Mouse (Mus musculus): ENCODE results near the gene Xrcc1. TPM values are rescaled to one million over a fixed set of nuclear protein-coding genes. Genes with fewer than 3 reads are reported as not detected.
"Not testable (repeated sequence)": the region's sequence is repeated elsewhere in the genome, so short reads cannot be mapped to it uniquely, and the experiment has no call there.

Gene Xrcc1
- total and polyA plus RNA-seq, 2 experiments from 2014 or later: 45.1 to 50.8 TPM

- not testable (repeated sequence) for H3K27me3 ChIP-seq (ENCODE audit: insufficient read depth, low read length); H3K4me1 ChIP-seq (ENCODE audit: insufficient read depth, low read length); H3K36me3 ChIP-seq (ENCODE audit: insufficient read depth, low read length); H3K9me3 ChIP-seq (ENCODE audit: low read length); H3K4me2 ChIP-seq (ENCODE audit: low read depth, low read length); H3K9ac ChIP-seq (replicated peaks; ENCODE audit: low read length); H3K4me3 ChIP-seq (ENCODE audit: low read length); H3K27ac ChIP-seq
- peak; percentile 31 for ATAC-seq
- peak; percentile 74 for DNase-seq (ENCODE audit: low spot score)
- WGBS: 65% methylated on average over 8 of the region's 8 CpGs
- peak; percentile 58 for TF ChIP-seq CTCF (IDR thresholded peaks at IDR 0.05; ENCODE audit: low read depth)
Observed at GRCm38 (mm10) chr7:24516319-24516718, 29.8 kb upstream of the Xrcc1 start.

- H3K4me3 ChIP-seq (ENCODE audit: low read length): no peak overlapping the region
- H3K27ac ChIP-seq: peak overlapping the region; percentile 32; the same call in 1 of the 2 replicates
- H3K36me3 ChIP-seq (ENCODE audit: insufficient read depth, low read length): no peaks in the 10 kb centered on the region
- WGBS: 37% methylated on average over 5 of the region's 5 CpGs
- H3K27me3 ChIP-seq (ENCODE audit: insufficient read depth, low read length): no peaks in the 10 kb centered on the region
- DNase-seq (ENCODE audit: low spot score) (no peak), ATAC-seq (no peak)
- no peak overlapping the region for H3K4me2 ChIP-seq (ENCODE audit: low read depth, low read length)
- H3K4me1 ChIP-seq (ENCODE audit: insufficient read depth, low read length): no peaks in the 10 kb centered on the region
- H3K9ac ChIP-seq (replicated peaks; ENCODE audit: low read length): no peak overlapping the region
- no peak for TF ChIP-seq CTCF (IDR thresholded peaks at IDR 0.05; ENCODE audit: low read depth)
- H3K9me3 ChIP-seq (ENCODE audit: low read length): no peaks in the 10 kb centered on the region
Observed at GRCm38 (mm10) chr7:24517077-24517476, 29.0 kb upstream of the Xrcc1 start.

GRCm38 (mm10) chr7:24517654-24518053 is 28.4 kb upstream of the Xrcc1 start:
- peak; percentile 48 for ATAC-seq
- WGBS: 34% methylated on average over 6 of the region's 6 CpGs

GRCm38 (mm10) chr7:24519130-24519529 is 27.0 kb upstream of the Xrcc1 start:
- no peak for TF ChIP-seq CTCF (IDR thresholded peaks at IDR 0.05; ENCODE audit: low read depth)
- H3K9ac ChIP-seq (replicated peaks; ENCODE audit: low read length): no peak overlapping the region
- DNase-seq (ENCODE audit: low spot score) (no peak), ATAC-seq (no peak)
- no peak overlapping the region for H3K4me3 ChIP-seq (ENCODE audit: low read length)
- no peaks in the 10 kb centered on the region for H3K27me3 ChIP-seq (ENCODE audit: insufficient read depth, low read length)
- no peaks in the 10 kb centered on the region for H3K9me3 ChIP-seq (ENCODE audit: low read length)
- no peak overlapping the region for H3K4me2 ChIP-seq (ENCODE audit: low read depth, low read length)
- no peak overlapping the region for H3K27ac ChIP-seq
- H3K4me1 ChIP-seq (ENCODE audit: insufficient read depth, low read length): no peaks in the 10 kb centered on the region
- H3K36me3 ChIP-seq (ENCODE audit: insufficient read depth, low read length): no peaks in the 10 kb centered on the region
- WGBS: 37% methylated on average over 3 of the region's 3 CpGs

More at GRCm38 (mm10) chr7:24517654-24518053, 28.4 kb upstream of the Xrcc1 start:
- Histone ChIP-seq H3K9ac (replicated peaks; ENCODE audit: low read length) (no peak overlapping the region), H3K27me3 (ENCODE audit: insufficient read depth, low read length) (no peaks in the 10 kb centered on the region), H3K4me3 (ENCODE audit: low read length) (no peak overlapping the region), H3K27ac (peak overlapping the region; percentile 45), H3K4me1 (ENCODE audit: insufficient read depth, low read length) (no peaks in the 10 kb centered on the region), H3K9me3 (ENCODE audit: low read length) (no peaks in the 10 kb centered on the region), H3K4me2 (ENCODE audit: low read depth, low read length) (no peak overlapping the region), H3K36me3 (ENCODE audit: insufficient read depth, low read length) (no peaks in the 10 kb centered on the region)
- peak; percentile 47 for DNase-seq (ENCODE audit: low spot score)
- no peak for TF ChIP-seq CTCF (IDR thresholded peaks at IDR 0.05; ENCODE audit: low read depth)

GRCm38 (mm10) chr7:24520054-24520453 is 26.0 kb upstream of the Xrcc1 start:
- not testable (repeated sequence) for H3K9ac ChIP-seq (replicated peaks; ENCODE audit: low read length); H3K9me3 ChIP-seq (ENCODE audit: low read length); DNase-seq (ENCODE audit: low spot score); H3K4me2 ChIP-seq (ENCODE audit: low read depth, low read length); H3K4me3 ChIP-seq (ENCODE audit: low read length); H3K4me1 ChIP-seq (ENCODE audit: insufficient read depth, low read length); ATAC-seq; H3K27ac ChIP-seq; H3K36me3 ChIP-seq (ENCODE audit: insufficient read depth, low read length); H3K27me3 ChIP-seq (ENCODE audit: insufficient read depth, low read length)
- WGBS: 62% methylated on average over 9 of the region's 10 CpGs

- Histone ChIP-seq H3K4me2 (ENCODE audit: low read depth, low read length) (no peak overlapping the region), H3K9me3 (ENCODE audit: low read length) (no peaks in the 10 kb centered on the region), H3K27me3 (ENCODE audit: insufficient read depth, low read length) (no peaks in the 10 kb centered on the region), H3K9ac (replicated peaks; ENCODE audit: low read length) (no peak overlapping the region), H3K4me3 (ENCODE audit: low read length) (no peak overlapping the region), H3K4me1 (ENCODE audit: insufficient read depth, low read length) (no peaks in the 10 kb centered on the region), H3K36me3 (ENCODE audit: insufficient read depth, low read length) (no peaks in the 10 kb centered on the region), H3K27ac (no peak overlapping the region)
- ATAC-seq: no peak
- WGBS: 58% methylated on average over 5 of the region's 5 CpGs
- no peak for DNase-seq (ENCODE audit: low spot score)
- TF ChIP-seq CTCF (IDR thresholded peaks at IDR 0.05; ENCODE audit: low read depth): no peak
Observed at GRCm38 (mm10) chr7:24522805-24523204, 23.3 kb upstream of the Xrcc1 start.

- Histone ChIP-seq H3K36me3 (ENCODE audit: insufficient read depth, low read length) (no peaks in the 10 kb centered on the region), H3K27ac (no peak overlapping the region), H3K9ac (replicated peaks; ENCODE audit: low read length) (no peak overlapping the region), H3K4me3 (ENCODE audit: low read length) (no peak overlapping the region), H3K4me2 (ENCODE audit: low read depth, low read length) (no peak overlapping the region), H3K4me1 (ENCODE audit: insufficient read depth, low read length) (no peaks in the 10 kb centered on the region), H3K9me3 (ENCODE audit: low read length) (no peaks in the 10 kb centered on the region), H3K27me3 (ENCODE audit: insufficient read depth, low read length) (no peaks in the 10 kb centered on the region)
- DNase-seq (ENCODE audit: low spot score) (no peak), ATAC-seq (no peak)
- no peak for TF ChIP-seq CTCF (IDR thresholded peaks at IDR 0.05; ENCODE audit: low read depth)
- WGBS: 82% methylated on average over 6 of the region's 6 CpGs
Observed at GRCm38 (mm10) chr7:24523723-24524122, 22.4 kb upstream of the Xrcc1 start.
